Mouse (Mus musculus): ENCODE results near the gene Prom2.

The Prom2 gene

DNA sequence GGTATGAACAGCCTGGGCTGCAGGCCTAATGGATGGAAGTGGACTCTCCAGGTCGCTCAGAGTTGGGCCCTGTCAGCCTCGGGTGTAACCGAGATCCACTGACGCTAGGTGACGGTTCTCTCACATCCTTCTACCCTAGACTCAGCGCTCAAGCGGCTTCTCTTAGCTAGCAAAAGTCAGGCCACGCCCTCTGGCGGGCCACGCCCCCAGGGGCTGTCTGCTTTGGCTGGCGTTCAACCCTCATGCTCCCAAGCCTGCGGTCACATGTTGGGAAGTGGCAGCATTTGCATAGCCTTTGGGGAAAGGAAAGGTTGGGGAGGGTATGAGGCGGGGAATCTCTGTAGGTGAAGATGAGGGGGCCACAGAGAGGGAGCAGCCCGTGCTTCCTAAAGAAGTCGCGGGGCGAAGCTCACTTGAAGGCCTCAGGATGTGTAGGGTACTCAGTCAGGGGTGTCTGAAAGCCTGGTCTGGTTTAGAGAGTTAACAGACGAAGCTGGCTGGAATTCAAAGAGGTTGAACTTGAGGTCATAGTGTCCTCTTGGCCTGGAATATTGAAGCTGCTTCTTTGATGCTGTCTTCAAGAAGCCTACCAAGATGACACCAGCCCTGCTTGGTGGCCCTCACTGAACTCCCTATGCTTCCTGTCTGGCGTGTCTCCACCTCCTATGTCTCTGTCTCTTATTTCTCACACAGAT is 56.6 kb downstream of the Prom2 start:
- DNase-seq (ENCODE audit: low read depth, low spot score) = no peak

DNA sequence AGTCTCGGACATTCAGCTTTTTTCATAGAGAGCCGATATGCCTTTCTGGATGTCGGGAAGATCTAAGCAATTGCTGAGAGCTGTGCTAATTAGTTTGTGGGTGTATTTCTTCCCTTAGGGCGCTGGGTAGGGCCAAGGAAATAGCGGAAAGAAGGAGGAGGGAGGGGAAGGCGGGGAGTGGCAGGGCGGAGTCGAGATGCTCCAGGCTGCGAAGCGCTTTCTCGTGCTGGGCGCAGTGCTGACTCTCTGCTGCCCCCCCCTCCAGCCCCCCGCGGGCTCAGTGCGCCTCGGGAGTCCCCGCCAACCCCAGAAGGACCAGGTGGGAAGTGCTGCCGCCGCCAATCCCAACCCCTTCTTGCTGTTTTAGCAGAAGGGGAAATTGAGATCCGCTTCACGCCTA is 58.3 kb downstream of the Prom2 start:
- no peak for DNase-seq (ENCODE audit: low read depth, low spot score)

DNA sequence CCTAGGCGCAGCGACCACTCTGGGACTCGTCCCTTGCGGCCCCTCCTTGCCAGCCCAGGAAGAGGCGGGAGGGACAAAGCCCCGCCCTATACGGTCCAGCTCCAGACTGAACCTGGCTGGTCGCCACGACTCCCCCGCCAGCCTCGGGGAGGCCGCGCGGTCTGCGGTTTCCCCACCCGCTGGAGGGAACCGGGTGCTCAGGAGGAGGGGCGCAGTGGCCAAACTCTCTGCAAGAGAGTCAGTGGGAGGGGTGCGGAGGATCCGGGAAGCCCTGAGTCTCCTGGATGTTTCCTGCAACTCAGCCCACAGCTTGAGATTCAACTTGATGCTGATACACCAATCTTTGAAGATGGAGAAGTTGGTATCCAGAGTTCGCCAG is 58.7 kb downstream of the Prom2 start:
- no peak for DNase-seq (ENCODE audit: low read depth, low spot score)

DNA sequence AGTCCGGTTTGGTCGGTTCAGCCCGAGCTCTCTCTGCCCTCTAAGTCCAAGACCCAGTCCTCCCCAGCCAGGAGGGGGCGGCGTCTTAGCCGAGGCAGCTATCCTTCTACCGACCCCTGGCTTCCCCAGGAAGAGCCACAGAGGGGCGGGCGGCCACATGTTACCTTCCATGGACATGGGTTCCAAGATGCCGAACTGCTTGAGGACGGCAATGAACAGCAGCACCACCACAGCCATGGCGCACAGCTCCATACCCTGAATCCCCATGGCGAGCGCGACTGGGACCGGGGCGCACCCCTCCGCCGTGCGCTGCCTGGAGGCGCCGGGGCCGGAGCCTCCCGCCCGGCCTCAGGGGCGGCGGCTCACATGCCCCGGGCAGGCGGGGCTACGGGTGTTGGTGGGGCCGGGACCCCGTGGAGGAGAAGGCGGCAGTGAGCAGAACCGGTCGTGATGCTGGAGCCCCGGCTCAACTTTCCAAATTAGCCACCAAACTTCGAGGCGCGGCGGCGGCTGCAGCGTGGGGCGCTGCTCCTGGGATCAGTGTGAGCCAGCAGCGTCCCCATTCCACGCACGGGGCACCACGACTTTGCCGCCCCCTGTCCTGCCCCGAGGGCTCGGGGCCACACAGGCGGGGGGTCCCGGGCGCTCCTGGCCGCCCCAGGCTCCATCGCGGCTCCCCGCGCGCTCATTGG is 59.3 kb downstream of the Prom2 start:
- DNase-seq (ENCODE audit: low read depth, low spot score) = no peak

DNA sequence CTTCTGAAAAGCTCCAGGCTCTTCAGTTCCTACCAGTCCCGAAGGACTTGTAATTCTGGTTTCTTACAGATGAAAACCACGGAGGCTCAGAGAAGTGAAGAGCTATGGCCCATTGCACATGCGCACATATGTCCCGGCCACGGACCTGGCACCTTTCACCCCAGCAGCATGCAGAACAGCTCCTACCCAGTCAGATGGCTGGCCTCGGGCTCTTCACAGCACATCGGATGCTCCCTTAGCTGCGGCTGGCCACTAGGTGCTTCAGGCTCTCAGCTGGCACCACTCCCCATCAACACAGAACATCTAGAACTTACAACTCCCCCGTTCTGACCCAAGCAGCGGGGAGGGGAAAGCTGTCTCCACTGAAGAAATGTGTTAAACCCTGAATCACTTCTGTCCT is 61.5 kb downstream of the Prom2 start:
- DNase-seq (ENCODE audit: low read depth, low spot score) = no peak

DNA sequence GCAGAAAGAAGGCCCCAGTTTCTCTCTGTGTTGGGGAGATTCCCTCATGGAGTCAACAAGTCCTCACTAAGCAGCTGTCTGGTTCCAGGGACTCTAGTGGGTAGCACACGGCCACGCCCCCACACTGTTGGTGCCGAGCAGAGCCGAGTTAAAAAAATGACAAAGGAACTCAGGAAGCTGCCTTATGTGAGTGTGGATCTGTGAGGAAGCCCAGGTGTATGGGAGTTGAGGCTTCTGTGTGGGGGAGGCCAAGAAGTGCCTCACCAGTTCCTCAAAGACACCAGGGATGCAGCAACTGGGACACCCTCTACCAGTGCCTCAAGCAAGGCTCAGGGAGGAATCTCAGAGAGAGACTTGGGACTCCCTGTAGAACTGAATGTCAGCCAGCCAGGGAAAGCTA is 62.1 kb downstream of the Prom2 start:
- no peak for DNase-seq (ENCODE audit: low read depth, low spot score)
